Mouse (Mus musculus) gastrocnemius, adult 2 months (tissue): ENCODE measurements around the gene Irgm1. TPM values are rescaled to one million over a fixed set of nuclear protein-coding genes. Genes with fewer than 3 reads are reported as not detected.
"Not testable (repeated sequence)": the region's sequence is repeated elsewhere in the genome, so short reads cannot be mapped to it uniquely, and the experiment has no call there.

Experiments used
- DNase-seq: peaks from one replicate; pipeline ENCODE4 v3.0.0; 2022
- H3K27ac ChIP-seq: fragments of 200-600 bp; 2 replicates; pipeline ENCODE4 v1.8.1; 2022; ENCODE audit warnings: mild to moderate bottlenecking
- H3K4me3 ChIP-seq: fragments of 200-600 bp; 2 replicates; pipeline ENCODE4 v1.8.1; 2022; ENCODE audit warnings: mild to moderate bottlenecking, moderate library complexity
- CTCF ChIP-seq: fragments of 200-600 bp; IDR thresholded peaks from 2 replicates; pipeline ENCODE4 v1.8.1; 2022; ENCODE audit warnings: antibody characterized with exemption, mild to moderate bottlenecking, moderate library complexity
- intact Hi-C: fragments of 180-260 bp; cut with DNase I; formaldehyde crosslinking; loops from one replicate; pipeline ENCODE4 v1.15.1; 2025
- total RNA-seq, 2 experiments: library from RNA; stranded (reverse); gene quantifications; 2 replicates each; pipeline ENCODE4 v1.2.3; 2021

The Irgm1 gene
- total RNA-seq, 2 experiments from 2014 or later = 13.5 to 14.4 TPM

DNA sequence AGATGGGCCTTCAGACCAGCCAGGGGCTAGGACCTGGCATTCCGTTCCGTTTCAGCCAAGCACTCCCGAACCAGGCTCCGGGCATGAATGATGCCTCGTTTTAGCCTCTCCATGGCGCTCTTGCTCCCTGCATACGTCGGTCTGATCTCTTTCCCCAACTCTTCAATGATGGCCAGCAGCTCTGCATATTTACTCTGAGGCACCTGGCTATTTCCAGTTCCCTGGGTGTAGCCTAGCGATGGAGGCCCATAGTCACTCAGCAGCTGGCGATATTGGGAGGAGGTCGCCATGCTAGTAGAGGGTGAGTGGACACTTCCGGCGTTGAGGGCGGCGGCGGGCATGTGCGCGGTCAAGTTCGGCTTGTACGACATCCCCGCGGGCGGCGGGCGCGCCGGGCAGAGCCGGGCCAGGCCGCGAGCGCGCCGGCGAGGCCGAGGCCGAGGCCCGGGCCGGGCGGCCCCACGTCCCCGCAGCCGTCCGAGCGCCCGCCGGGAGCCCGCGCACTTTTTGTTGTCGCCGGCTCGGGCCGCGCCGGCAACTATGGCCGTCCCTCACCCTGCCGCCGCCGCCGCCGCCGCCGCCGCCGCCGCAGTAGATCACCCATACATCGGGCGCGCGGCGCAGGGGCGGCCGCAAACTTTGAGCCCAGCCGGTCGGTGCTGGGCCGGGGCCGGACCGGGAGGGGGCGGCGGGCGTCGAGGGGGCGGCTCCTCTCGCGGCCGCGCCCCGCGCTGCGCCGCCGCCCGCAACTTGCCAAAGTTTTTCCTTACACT is 45.3 kb downstream of the Irgm1 start, which contains the start of the genes Trim7 and Gm12184:
Gene Trim7 (plus strand): TSS at position 162 of the 773 bp plus-strand sequence.
Gene Gm12184 (minus strand): TSS at position 677 of the 773 bp plus-strand sequence.
- Histone ChIP-seq H3K27ac (peak within 1 kb of the TSS; percentile 77), H3K4me3 (peak within 1 kb of the TSS; percentile 70)
- intact Hi-C loops = not testable (repeated sequence)
- DNase-seq = peak; percentile 38
- peak; percentile 20; the same call in 1 of the 2 replicates for TF ChIP-seq CTCF

DNA sequence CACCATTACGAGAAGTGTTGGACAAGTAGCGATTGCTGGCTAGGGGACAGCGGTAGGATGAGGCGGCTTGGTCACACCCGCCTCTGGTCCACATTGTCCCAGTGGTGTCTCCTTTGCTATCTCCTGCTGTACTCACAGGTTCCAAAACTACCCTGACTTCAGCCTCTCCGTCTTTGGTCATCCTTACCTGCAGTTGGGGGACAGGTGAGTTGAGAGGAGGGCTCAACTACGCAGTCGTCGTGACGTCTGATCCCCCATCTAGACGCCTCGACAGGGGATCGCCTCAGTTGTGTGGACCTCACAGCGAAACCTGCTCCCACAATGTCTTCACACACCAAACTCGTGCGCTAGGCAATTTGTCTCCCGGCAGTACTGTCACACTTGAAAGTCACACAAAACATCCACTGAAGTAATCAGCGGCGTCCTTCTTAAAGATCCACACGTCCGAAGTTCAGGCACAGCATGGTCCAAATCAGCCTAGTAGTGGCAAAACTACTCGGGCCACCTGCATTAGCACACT is 47.1 kb downstream of the Irgm1 start:
- intact Hi-C loops = no loop called here
- H3K4me3 ChIP-seq = peak overlapping the region; percentile 73

DNA sequence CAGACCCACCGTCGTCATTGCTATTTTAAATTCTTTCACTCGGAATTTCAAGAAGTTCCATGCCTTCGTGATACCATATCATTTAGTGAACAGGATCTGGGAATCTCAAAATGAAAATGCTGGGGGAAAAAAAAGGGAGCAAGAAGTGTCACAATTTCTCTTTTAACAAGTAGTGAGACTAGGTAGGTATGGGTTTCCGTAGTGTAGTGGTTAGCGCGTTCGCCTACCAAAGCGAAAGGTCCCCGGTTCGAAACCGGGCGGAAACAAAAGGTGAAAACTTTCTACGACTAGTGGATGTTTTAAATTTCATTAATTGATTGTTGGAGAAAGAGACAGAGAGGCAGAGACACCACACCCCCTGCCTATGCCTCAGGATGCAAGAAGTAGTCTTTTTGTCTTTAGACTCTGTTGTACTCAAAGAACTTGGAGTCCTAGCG is 47.9 kb downstream of the Irgm1 start:
- intact Hi-C loops = no loop called here
- DNase-seq = peak; percentile 58
- TF ChIP-seq CTCF = no peak
- H3K4me3 ChIP-seq = peak overlapping the region; percentile 73
- H3K27ac ChIP-seq = peak overlapping the region; percentile 38; the same call in 1 of the 2 replicates

More for the DNA sequence above, 47.1 kb downstream of the Irgm1 start:
- H3K27ac ChIP-seq = no peak overlapping the region
- DNase-seq = no peak
- TF ChIP-seq CTCF = no peak

DNA sequence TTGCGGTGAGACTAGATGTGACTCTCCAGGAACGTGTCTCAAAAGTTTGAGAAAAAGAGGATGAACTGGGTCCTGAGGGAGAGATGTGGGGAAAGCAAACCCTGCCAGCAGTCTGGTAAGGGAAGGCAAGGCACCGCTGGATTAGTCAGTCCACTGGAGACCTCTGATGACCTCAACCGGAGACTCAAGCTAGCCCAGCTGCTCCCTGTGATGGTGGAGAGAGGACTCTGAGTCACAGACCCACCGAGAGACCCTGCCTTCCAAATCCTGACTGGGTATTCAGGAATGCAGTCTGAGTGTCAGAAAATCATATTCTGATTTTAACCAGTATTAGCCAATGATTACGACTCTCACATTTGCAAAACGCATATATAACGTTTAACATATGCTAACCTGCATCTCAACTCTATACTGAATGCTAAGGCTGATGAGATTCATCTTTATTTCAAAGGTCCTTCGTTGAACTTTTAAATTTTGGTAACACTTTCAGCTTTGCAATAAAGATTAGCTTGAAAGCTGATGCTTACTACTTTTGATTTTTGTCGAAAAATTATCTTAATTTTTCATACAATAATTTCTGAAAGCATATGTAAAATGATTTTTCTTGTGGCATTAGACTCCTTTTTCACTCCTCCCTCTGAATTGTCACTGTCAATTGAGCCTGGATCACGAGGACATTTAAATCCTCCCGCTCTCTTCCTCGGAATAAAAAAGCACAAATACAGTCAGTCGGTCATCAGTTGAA is 48.5 kb downstream of the Irgm1 start:
- no peak for TF ChIP-seq CTCF
- no peak for DNase-seq
- Histone ChIP-seq H3K4me3 (peak overlapping the region; percentile 73), H3K27ac (peak overlapping the region; percentile 38; the same call in 1 of the 2 replicates)
- intact Hi-C loops = no loop called here

DNA sequence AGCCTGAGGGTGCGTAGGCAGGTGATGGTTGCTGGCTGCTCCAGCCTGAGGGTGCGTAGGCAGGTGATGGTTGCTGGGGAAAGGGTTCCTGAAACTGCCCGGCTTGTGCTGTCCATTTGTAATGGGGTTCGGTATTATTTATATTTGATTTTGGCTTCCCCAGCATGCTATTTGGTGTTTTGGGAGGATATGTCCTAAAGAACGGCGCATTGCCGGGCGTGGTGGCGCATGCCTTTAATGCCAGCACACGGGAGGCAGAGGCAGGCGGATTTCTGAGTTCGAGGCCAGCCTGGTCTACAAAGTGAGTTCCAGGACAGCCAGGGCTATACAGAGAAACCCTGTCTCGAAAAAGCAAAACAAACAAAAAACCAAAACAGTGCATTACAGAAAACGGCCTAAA is 50.2 kb downstream of the Irgm1 start:
- intact Hi-C loops, H3K4me3 ChIP-seq, H3K27ac ChIP-seq, DNase-seq: not testable (repeated sequence)

DNA sequence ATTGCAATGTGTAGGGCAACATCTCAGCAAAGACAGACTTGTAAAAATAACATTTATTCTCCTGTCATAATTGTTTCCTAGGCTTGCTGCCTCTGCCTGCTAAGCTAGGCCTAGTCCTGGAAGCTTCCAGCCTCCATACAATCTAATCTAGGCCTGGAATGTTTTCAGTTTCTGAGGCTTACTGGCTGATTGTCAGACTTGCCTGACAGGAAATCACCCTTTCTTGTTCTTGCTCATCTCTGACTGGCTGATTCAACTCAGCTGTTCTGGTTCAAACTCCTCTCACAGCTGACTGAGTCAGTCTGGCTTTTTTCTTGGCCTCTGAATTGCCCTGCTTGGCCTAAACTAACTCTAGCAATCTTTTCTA is 51.2 kb downstream of the Irgm1 start:
- intact Hi-C loops = no loop called here
- H3K27ac ChIP-seq = peak overlapping the region; percentile 25; the same call in 1 of the 2 replicates
- H3K4me3 ChIP-seq = no peak overlapping the region
- TF ChIP-seq CTCF = no peak
- DNase-seq = no peak

DNA sequence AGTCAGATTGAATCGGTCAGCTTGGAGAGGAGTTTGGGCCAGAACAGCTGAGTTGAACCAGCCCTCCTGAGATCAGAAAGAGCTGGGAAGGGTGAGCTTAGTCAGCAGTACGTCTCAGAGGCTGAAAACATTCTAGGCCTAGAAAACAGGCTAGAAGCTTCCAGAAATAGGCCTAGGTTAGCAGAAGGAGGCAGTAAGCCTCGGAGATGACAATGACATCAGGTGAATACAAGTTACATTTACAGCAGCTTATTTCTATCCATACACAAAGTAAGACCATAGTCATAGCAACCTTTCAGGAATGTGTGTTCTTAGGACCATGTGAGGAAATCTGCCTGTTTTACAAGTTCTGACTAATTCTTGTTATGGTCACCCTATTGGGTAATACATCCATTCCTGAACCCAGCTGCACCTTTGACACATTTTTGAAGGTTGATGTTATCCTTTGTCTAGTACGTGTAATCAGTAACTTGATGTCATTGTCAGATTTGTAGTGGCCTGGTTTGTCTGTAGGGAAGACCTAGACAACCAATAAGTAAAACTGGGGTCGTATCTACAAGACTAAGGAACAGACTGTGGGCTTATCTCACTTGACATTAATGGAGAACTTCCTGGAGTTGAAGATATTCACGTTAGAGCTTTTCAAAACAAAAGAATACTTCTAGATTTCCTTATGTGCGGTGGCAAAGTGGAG is 51.7 kb downstream of the Irgm1 start:
- no peak for DNase-seq
- Histone ChIP-seq H3K4me3 (no peak overlapping the region), H3K27ac (peak overlapping the region; percentile 25; the same call in 1 of the 2 replicates)
- no peak for TF ChIP-seq CTCF
- intact Hi-C loops = loop anchor here (2.0 to 10.0 kb wide), 2 partner anchors 13 to 385 kb away; partner anchors contain the start of gene Zfp62

DNA sequence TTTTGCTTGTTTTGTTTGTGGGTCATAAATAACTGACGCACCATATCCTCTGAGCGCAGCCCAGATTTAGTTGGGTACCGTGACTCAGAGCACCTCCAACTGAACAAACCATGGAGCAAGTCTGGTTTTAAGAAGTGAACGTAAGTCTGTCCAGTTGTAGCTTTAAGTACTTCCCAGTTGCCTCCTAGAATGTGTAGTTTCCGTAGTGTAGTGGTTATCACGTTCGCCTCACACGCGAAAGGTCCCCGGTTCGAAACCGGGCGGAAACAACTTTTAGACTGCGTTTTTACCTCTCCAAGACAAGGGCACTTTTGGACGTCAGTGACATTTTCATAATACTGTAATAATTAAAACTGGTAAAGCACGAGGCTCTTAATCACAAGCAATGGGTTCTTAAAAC is 53.1 kb downstream of the Irgm1 start:
- peak overlapping the region; percentile 99 for H3K27ac ChIP-seq
- peak; percentile 79 for DNase-seq
- peak overlapping the region; percentile 91 for H3K4me3 ChIP-seq
- TF ChIP-seq CTCF = no peak
- intact Hi-C loops = loop anchor here (1.0 to 10.0 kb wide), 3 partner anchors 14 to 386 kb away; partner anchors contain the start of gene Zfp62

DNA sequence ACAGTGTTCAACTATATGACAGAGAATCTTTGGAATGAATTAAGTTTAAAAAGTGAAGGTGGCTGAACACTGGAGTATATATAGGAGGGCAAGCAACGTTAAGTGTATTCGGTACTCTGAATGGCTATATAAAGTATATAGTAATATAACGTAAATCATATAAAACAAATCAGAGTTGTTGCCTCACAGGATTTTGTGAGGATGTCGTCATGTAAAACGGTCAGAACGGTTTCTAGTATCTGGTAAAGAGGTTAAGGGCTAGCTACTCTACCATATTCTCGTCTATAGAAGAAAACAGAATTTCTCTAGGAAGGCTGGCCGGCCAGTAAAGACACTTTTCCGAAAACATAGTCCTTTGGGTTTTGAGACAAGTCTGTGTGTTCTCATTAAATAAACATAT is 53.7 kb downstream of the Irgm1 start:
- no peak for DNase-seq
- TF ChIP-seq CTCF = no peak
- Histone ChIP-seq H3K27ac (peak overlapping the region; percentile 99), H3K4me3 (peak overlapping the region; percentile 91)
- intact Hi-C loops = loop anchor here (1.0 to 10.0 kb wide), 4 partner anchors 15 to 387 kb away; partner anchors contain the start of gene Zfp62

DNA sequence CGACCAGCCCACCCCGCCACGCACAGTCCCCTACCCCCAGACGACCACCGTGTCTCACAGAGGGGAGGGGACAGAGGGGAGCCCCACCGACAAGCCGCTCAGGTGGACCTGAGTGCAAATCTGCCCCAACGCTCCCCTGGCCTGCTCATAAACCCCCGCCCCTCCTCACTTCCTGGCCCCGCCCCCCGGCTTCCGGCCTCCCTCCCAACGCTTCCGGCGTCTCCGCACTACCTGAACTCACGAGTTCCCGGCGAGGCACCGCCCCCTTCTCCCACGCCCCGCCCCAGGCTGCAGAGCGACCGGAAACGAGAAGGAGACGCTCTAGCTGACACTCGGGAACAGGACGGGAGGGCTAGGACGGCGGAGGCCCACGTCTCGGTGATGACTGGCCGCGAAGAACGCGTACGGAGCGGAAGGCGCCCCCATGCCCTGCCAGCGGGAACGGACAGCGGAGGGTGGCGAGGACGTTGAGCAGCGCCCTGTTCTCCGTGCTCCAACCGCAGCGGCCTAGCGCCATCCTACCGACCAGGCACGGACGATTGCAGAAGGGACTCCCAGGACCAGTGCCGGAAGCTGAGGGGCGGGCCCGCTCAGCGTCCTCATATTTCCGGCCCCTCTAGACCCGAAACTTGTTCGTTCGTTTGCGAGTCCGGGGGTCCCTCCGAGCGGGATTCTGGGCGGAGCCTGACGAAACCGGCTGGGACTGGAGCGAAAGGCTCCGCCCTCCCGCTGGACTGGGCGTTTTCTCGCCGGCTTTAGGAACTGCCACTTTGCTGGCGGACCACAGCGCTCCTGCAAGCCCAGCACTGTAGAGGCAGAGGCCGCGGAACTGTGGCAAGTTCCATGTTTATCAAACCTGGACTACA is 54.5 kb downstream of the Irgm1 start, which contains the start of gene Trim41:
Gene Trim41 (minus strand): TSS at position 554 of the 866 bp plus-strand sequence.
- DNase-seq = peak; percentile 100
- Histone ChIP-seq H3K4me3 (peak within 1 kb of the TSS; percentile 91), H3K27ac (peak within 1 kb of the TSS; percentile 99)
- no peak for TF ChIP-seq CTCF
- intact Hi-C loops = loop anchor here (1.0 to 10.0 kb wide), 3 partner anchors 16 to 388 kb away; partner anchors contain the start of gene Zfp62

DNA sequence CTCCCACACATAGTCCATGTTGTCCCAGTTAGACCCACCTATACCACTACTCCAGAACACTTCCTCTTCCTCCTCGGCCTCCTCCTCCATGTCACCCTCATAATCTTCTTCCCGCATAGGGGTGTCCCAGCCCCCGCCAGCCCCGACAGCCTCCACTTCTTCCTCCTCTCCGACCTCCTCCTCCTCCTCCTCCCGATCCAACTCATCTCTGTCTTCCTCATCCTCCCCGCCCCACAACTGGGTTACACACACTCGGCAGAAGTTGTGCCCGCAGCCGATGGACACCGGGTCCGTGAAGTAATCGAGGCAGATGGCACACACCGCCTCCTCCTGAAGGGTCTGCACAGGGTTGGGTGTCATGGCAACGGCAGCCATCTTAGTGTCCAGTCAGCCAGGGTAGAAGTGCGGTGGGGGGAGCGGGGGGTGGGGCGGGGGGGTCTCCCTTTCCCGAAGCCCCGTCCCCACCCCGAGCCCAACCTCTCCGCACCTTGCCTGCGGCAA is 55.2 kb downstream of the Irgm1 start:
- peak overlapping the region; percentile 91 for H3K4me3 ChIP-seq
- intact Hi-C loops = loop anchor here (1.0 to 10.0 kb wide), 2 partner anchors 15 to 388 kb away; partner anchors contain the start of gene Zfp62
- no peak for DNase-seq
- H3K27ac ChIP-seq = peak overlapping the region; percentile 99
- no peak for TF ChIP-seq CTCF
